8 mouse cellular contexts compared by ENCODE assay signal in genomic region chr17:31965623-31966022, GRCm38 (mm10).
DNase-seq lines count a peak whose midpoint lies in the region; ATAC-seq and TF ChIP-seq lines count a peak whose summit lies in the region.

No protein-coding gene starts in this region.

- H3K4me2 ChIP-seq in hindbrain, embryonic 13.5 days = no peak overlapping the region
- no peak overlapping the region for H3K4me2 ChIP-seq in heart, postnatal 0 days (ENCODE audit: low read depth, low read length)
- H3K4me2 ChIP-seq in stomach, embryonic 14.5 days (replicated peaks; ENCODE audit: low read depth, low read length) = no peak overlapping the region

- WGBS in hindbrain, embryonic 10.5 days = 32% methylated on average over 2 of the region's 2 CpGs
- WGBS in hindbrain, embryonic 13.5 days = 26% methylated on average over 2 of the region's 2 CpGs
- 26% methylated on average over 2 of the region's 2 CpGs for WGBS in heart, postnatal 0 days
- 41% methylated on average over 2 of the region's 2 CpGs for WGBS in limb, embryonic 10.5 days
- WGBS in stomach, embryonic 14.5 days = 29% methylated on average over 2 of the region's 2 CpGs

- no peak overlapping the region for H3K4me3 ChIP-seq in hindbrain, embryonic 10.5 days
- no peak overlapping the region for H3K4me3 ChIP-seq in hindbrain, embryonic 13.5 days
- H3K4me3 ChIP-seq in heart, postnatal 0 days (ENCODE audit: low read depth, low read length) = no peak overlapping the region
- H3K4me3 ChIP-seq in limb, embryonic 10.5 days = no peak overlapping the region
- H3K4me3 ChIP-seq in stomach, embryonic 14.5 days (ENCODE audit: low read depth, low read length) = no peak overlapping the region

- DNase-seq in hindbrain, embryonic 10.5 days (ENCODE audit: low spot score) = peak; percentile 15
- DNase-seq in heart, postnatal 0 days (ENCODE audit: low spot score) = peak; percentile 35
- DNase-seq in limb, embryonic 10.5 days (ENCODE audit: low spot score) = no peak
- DNase-seq in layer of hippocampus, adult 8-10 months (ENCODE audit: low spot score in 2 of 2) = no peak
- DNase-seq in right cerebral cortex, postnatal 25 days = no peak
- no peak for DNase-seq in spleen, postnatal 36 days (ENCODE audit: low spot score in 2 of 2)

- ATAC-seq in hindbrain, embryonic 13.5 days (ENCODE audit: low FRiP score) = no peak
- no peak for ATAC-seq in heart, postnatal 0 days (ENCODE audit: insufficient read depth, low read depth)
- peak; percentile 69 for ATAC-seq in stomach, embryonic 14.5 days (ENCODE audit: insufficient number of reproducible peaks, insufficient read depth, low FRiP score, low read depth)

- TF ChIP-seq EP300 in heart, postnatal 0 days (IDR thresholded peaks at IDR 0.05; ENCODE audit: low read depth) = no peak

- no peaks in the 10 kb centered on the region for H3K9me3 ChIP-seq in hindbrain, embryonic 10.5 days
- H3K9me3 ChIP-seq in hindbrain, embryonic 13.5 days = no peaks in the 10 kb centered on the region
- no peaks in the 10 kb centered on the region for H3K9me3 ChIP-seq in heart, postnatal 0 days (replicated peaks; ENCODE audit: control insufficient read depth, low read length)
- no peaks in the 10 kb centered on the region for H3K9me3 ChIP-seq in limb, embryonic 10.5 days (replicated peaks)
- H3K9me3 ChIP-seq in stomach, embryonic 14.5 days (ENCODE audit: control insufficient read depth, low read depth, low read length) = no peaks in the 10 kb centered on the region

- H3K4me1 ChIP-seq in hindbrain, embryonic 10.5 days (replicated peaks) = peaks cover 4% of the 10 kb centered on the region; the same call in 1 of the 2 replicates
- H3K4me1 ChIP-seq in hindbrain, embryonic 13.5 days (replicated peaks) = no peaks in the 10 kb centered on the region
- H3K4me1 ChIP-seq in heart, postnatal 0 days (ENCODE audit: control insufficient read depth, insufficient read depth) = no peaks in the 10 kb centered on the region; the same call in 1 of the 2 replicates
- H3K4me1 ChIP-seq in limb, embryonic 10.5 days = peaks cover 11% of the 10 kb centered on the region
- H3K4me1 ChIP-seq in stomach, embryonic 14.5 days (ENCODE audit: control insufficient read depth, insufficient read depth, low read length) = 0 out of 2 replicates have a peak, but pooled peaks cover 4% of the 10 kb centered on the region

- no peaks in the 10 kb centered on the region for H3K36me3 ChIP-seq in hindbrain, embryonic 10.5 days
- no peaks in the 10 kb centered on the region for H3K36me3 ChIP-seq in hindbrain, embryonic 13.5 days
- no peaks in the 10 kb centered on the region for H3K36me3 ChIP-seq in heart, postnatal 0 days (replicated peaks; ENCODE audit: control insufficient read depth, insufficient read depth, low read length)
- no peaks in the 10 kb centered on the region for H3K36me3 ChIP-seq in limb, embryonic 10.5 days
- H3K36me3 ChIP-seq in stomach, embryonic 14.5 days (ENCODE audit: control insufficient read depth, insufficient read depth, low read length) = no peaks in the 10 kb centered on the region

- no peaks in the 10 kb centered on the region for H3K27me3 ChIP-seq in hindbrain, embryonic 10.5 days (ENCODE audit: insufficient read depth, poor library complexity, severe bottlenecking)
- no peaks in the 10 kb centered on the region for H3K27me3 ChIP-seq in hindbrain, embryonic 13.5 days
- H3K27me3 ChIP-seq in heart, postnatal 0 days (ENCODE audit: control insufficient read depth, insufficient read depth, low read length) = no peaks in the 10 kb centered on the region
- no peaks in the 10 kb centered on the region for H3K27me3 ChIP-seq in limb, embryonic 10.5 days (ENCODE audit: low read depth, poor library complexity, severe bottlenecking)
- H3K27me3 ChIP-seq in stomach, embryonic 14.5 days (ENCODE audit: control insufficient read depth, insufficient read depth, low read length) = no peaks in the 10 kb centered on the region

- no peak overlapping the region for H3K9ac ChIP-seq in hindbrain, embryonic 13.5 days
- no peak overlapping the region for H3K9ac ChIP-seq in heart, postnatal 0 days (replicated peaks; ENCODE audit: low read depth, low read length)
- H3K9ac ChIP-seq in stomach, embryonic 14.5 days (replicated peaks; ENCODE audit: low read depth, low read length) = no peak overlapping the region

- no peak overlapping the region for H3K27ac ChIP-seq in hindbrain, embryonic 10.5 days
- H3K27ac ChIP-seq in hindbrain, embryonic 13.5 days = no peak overlapping the region
- H3K27ac ChIP-seq in heart, postnatal 0 days (ENCODE audit: low read depth) = no peak overlapping the region
- H3K27ac ChIP-seq in limb, embryonic 10.5 days = peak overlapping the region; percentile 58
- peak overlapping the region; percentile 21; the same call in 1 of the 2 replicates for H3K27ac ChIP-seq in stomach, embryonic 14.5 days (ENCODE audit: low read length)

- no peak for TF ChIP-seq CTCF in heart, postnatal 0 days (IDR thresholded peaks at IDR 0.05; ENCODE audit: low read depth)

Comparison
In these comparisons a context has a peak if more than half of its experiments do, and no peak if none do; other contexts are left out.
1. DNase-seq: peak in hindbrain, embryonic 10.5 days (single experiment) and heart, postnatal 0 days (single experiment); none in limb, embryonic 10.5 days (single experiment), layer of hippocampus, adult 8-10 months (0 of 2), right cerebral cortex, postnatal 25 days (single experiment) and spleen, postnatal 36 days (0 of 2).
2. H3K27ac ChIP-seq: peak in limb, embryonic 10.5 days (single experiment) and stomach, embryonic 14.5 days (single experiment); none in hindbrain, embryonic 10.5 days (single experiment), hindbrain, embryonic 13.5 days (single experiment) and heart, postnatal 0 days (single experiment).